In the genomic region with DNA sequence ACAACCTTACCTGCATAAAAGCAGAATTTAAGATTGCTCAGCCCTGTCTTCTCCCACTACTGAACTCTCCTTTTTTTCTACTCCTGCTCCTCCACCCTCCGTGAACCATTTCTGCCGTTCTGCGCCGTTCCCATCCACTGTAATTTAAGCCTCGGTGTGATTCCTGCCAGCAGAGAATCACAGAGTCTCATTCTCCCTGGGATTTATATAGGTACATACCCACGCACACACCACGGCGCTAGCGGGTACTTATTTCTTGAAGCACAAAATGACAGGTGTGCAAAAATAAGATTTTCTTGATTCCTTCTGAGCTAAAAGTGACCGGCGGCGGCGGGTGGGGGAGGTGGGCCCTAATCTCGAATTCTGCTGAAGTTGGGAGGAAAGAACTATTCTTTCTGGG, we compare ENCODE assay signal across 23 mouse cellular contexts.
A peak's percentile ranks its signal among the peaks of the same experiment; 100 is the strongest.
DNase-seq lines count a peak whose midpoint lies in the region; ATAC-seq and TF ChIP-seq lines count a peak whose summit lies in the region.
"Had no signal": no experiment of that assay in that cellular context is flagged by ENCODE, and none has a peak within 500 bp of the region (broad histone marks: within the 10 kb centered on the region; RNA-seq: fewer than 3 reads in every experiment).

No protein-coding gene starts in this region.

- no peaks in the 10 kb centered on the region for H3K27me3 ChIP-seq in forebrain, postnatal 0 days (ENCODE audit: insufficient read depth, low read length)
- no peaks in the 10 kb centered on the region for H3K27me3 ChIP-seq in forebrain, embryonic 10.5 days (ENCODE audit: poor library complexity, severe bottlenecking)
- H3K27me3 ChIP-seq in E14TG2a.4 (ENCODE audit: insufficient read depth, low read length): 0 out of 2 replicates have a peak, but pooled peaks cover 5% of the 10 kb centered on the region
- H3K27me3 ChIP-seq: CH12.LX; forebrain, embryonic 12.5 days; heart, embryonic 15.5 days; limb, embryonic 15.5 days; megakaryocyte, embryonic 14.5 days; neural tube, embryonic 12.5 days; Patski had no signal

- no peak overlapping the region for H3K4me3 ChIP-seq in forebrain, postnatal 0 days (ENCODE audit: low read depth, low read length)
- no peak overlapping the region for H3K4me3 ChIP-seq in forebrain, embryonic 10.5 days
- peak overlapping the region; percentile 65 for H3K4me3 ChIP-seq in E14TG2a.4 (replicated peaks; ENCODE audit: low read length)
- no peak overlapping the region for H3K4me3 ChIP-seq in olfactory bulb, adult 2 months (ENCODE audit: insufficient read depth, low read depth, low read length)
- H3K4me3 ChIP-seq: forebrain, embryonic 12.5 days; heart, adult 2 months; heart, embryonic 15.5 days; hindbrain, embryonic 10.5 days; limb, embryonic 15.5 days; megakaryocyte, embryonic 14.5 days; neural tube, embryonic 12.5 days had no signal

- 85% methylated on average over 14 of the region's 14 CpGs for WGBS in forebrain, postnatal 0 days
- 95% methylated on average over 14 of the region's 14 CpGs for WGBS in forebrain, embryonic 10.5 days
- WGBS in olfactory bulb, adult 2 months: 74% methylated on average over 14 of the region's 14 CpGs

- DNase-seq in forebrain, postnatal 0 days: no peak
- no peak for DNase-seq in forebrain, embryonic 10.5 days (ENCODE audit: extremely low spot score, low spot score)
- DNase-seq in frontal cortex, adult 2 months (ENCODE audit: extremely low spot score in 1 of 2, low spot score in 1 of 2): peak; percentile 58 to 67
- no peak for DNase-seq in gastrocnemius, adult 18-20 months (ENCODE audit: low spot score)
- DNase-seq in lung, postnatal 4 days: no peak
- DNase-seq: adrenal gland, postnatal 36 days; cerebellum, adult 9-11 months; heart, adult 2 months; kidney, adult 9 months; kidney, postnatal 4 days; lung, postnatal 10 days had no signal

- no peaks in the 10 kb centered on the region for H3K4me1 ChIP-seq in forebrain, postnatal 0 days (ENCODE audit: insufficient read depth)
- H3K4me1 ChIP-seq in forebrain, embryonic 10.5 days: peaks cover 3% of the 10 kb centered on the region; the same call in 1 of the 2 replicates
- no peaks in the 10 kb centered on the region for H3K4me1 ChIP-seq in E14TG2a.4 (replicated peaks; ENCODE audit: low read depth, low read length)
- peaks cover 6% of the 10 kb centered on the region; the same call in 1 of the 2 replicates for H3K4me1 ChIP-seq in olfactory bulb, adult 2 months (ENCODE audit: control insufficient read depth, insufficient read depth, low read length)
- H3K4me1 ChIP-seq: forebrain, embryonic 12.5 days; hindbrain, embryonic 10.5 days; limb, embryonic 15.5 days; megakaryocyte, embryonic 14.5 days; neural tube, embryonic 12.5 days had no signal

- no peak overlapping the region; the same call in 1 of the 2 replicates for H3K27ac ChIP-seq in forebrain, postnatal 0 days (ENCODE audit: low read depth, low read length)
- no peak overlapping the region for H3K27ac ChIP-seq in forebrain, embryonic 10.5 days
- 0 out of 2 replicates have a peak overlapping the region, but pooled peaks have one; percentile 58 for H3K27ac ChIP-seq in olfactory bulb, adult 2 months (ENCODE audit: insufficient read depth, low read depth, low read length)
- H3K27ac ChIP-seq: forebrain, embryonic 12.5 days; heart, adult 2 months; heart, embryonic 15.5 days; hindbrain, embryonic 10.5 days; limb, embryonic 15.5 days; neural tube, embryonic 12.5 days had no signal

- H3K4me2 ChIP-seq in forebrain, postnatal 0 days (ENCODE audit: low read depth): no peak overlapping the region
- H3K4me2 ChIP-seq: forebrain, embryonic 12.5 days; heart, embryonic 15.5 days; limb, embryonic 15.5 days; neural tube, embryonic 12.5 days had no signal

- no peak for TF ChIP-seq POLR2A in olfactory bulb, adult 2 months (IDR thresholded peaks at IDR 0.05; ENCODE audit: insufficient read depth, low read depth, low read length)

- H3K36me3 ChIP-seq in forebrain, postnatal 0 days (ENCODE audit: insufficient read depth): no peaks in the 10 kb centered on the region
- H3K36me3 ChIP-seq in forebrain, embryonic 10.5 days (replicated peaks): no peaks in the 10 kb centered on the region
- H3K36me3 ChIP-seq in E14TG2a.4 (ENCODE audit: insufficient read depth, low read length): no peaks in the 10 kb centered on the region
- H3K36me3 ChIP-seq: forebrain, embryonic 12.5 days; heart, embryonic 15.5 days; hindbrain, embryonic 10.5 days; limb, embryonic 15.5 days; neural tube, embryonic 12.5 days had no signal

- TF ChIP-seq CTCF in forebrain, postnatal 0 days (IDR thresholded peaks at IDR 0.05; ENCODE audit: low read depth): no peak
- TF ChIP-seq CTCF in E14TG2a.4 (conservative IDR thresholded peaks at IDR 0.05; ENCODE audit: low read length): no peak
- no peak for TF ChIP-seq CTCF in olfactory bulb, adult 2 months (IDR thresholded peaks at IDR 0.05; ENCODE audit: insufficient read depth, low read depth, low read length)

- peak; percentile 50 for ATAC-seq in forebrain, postnatal 0 days
- ATAC-seq in granulocyte monocyte progenitor cell, adult 5-6 weeks (replicated peaks; ENCODE audit: poor library complexity, severe bottlenecking): no peak
- ATAC-seq: inflammation-experienced regulatory T-cells, adult 6 months; Patski had no signal

- no peak overlapping the region for H3K9ac ChIP-seq in forebrain, postnatal 0 days
- H3K9ac ChIP-seq: forebrain, embryonic 12.5 days; heart, embryonic 15.5 days; limb, embryonic 15.5 days; neural tube, embryonic 12.5 days had no signal

- H3K9me3 ChIP-seq in forebrain, postnatal 0 days (ENCODE audit: low read length): no peaks in the 10 kb centered on the region
- no peaks in the 10 kb centered on the region for H3K9me3 ChIP-seq in forebrain, embryonic 10.5 days
- no peaks in the 10 kb centered on the region for H3K9me3 ChIP-seq in E14TG2a.4 (ENCODE audit: low read length)
- H3K9me3 ChIP-seq: forebrain, embryonic 12.5 days; heart, embryonic 15.5 days; hindbrain, embryonic 10.5 days; limb, embryonic 15.5 days; neural tube, embryonic 12.5 days had no signal

Comparison
In these comparisons a context has a peak if more than half of its experiments do, and no peak if none do; other contexts are left out.
1. DNase-seq: peak in frontal cortex, adult 2 months (2 of 2); none in forebrain, postnatal 0 days (single experiment), forebrain, embryonic 10.5 days (single experiment), gastrocnemius, adult 18-20 months (single experiment) and lung, postnatal 4 days (0 of 2).